Mouse (Mus musculus) liver, embryonic 15.5 days (tissue): Measurements from ENCODE around the gene 1810024B03Rik. TPM values are rescaled to one million over a fixed set of nuclear protein-coding genes. Genes with fewer than 3 reads are reported as not detected.
A peak's percentile ranks its signal among the peaks of the same experiment; 100 is the strongest.

Experiments
- ATAC-seq: fragments of 200-750 bp; cut with Nextera tagmentation; 2 replicates; pipeline ENCODE4 v1.8.0; 2017; ENCODE audit warnings: moderate number of reproducible peaks, mild to moderate bottlenecking, moderate library complexity; ENCODE audit not compliant: insufficient read depth
- H3K27ac ChIP-seq: fragments of 300-500 bp; sonication (generic); replicated peaks from 2 replicates; pipeline ENCODE4 v1.5.1; 2015; ENCODE audit warnings: mild to moderate bottlenecking, inconsistent platforms
- H3K27me3 ChIP-seq: fragments of 300-500 bp; sonication (generic); 2 replicates; pipeline ENCODE4 v1.6.1; 2015; ENCODE audit warnings: mild to moderate bottlenecking, inconsistent platforms
- H3K36me3 ChIP-seq: fragments of 300-500 bp; sonication (generic); replicated peaks from 2 replicates; pipeline ENCODE4 v1.6.1; 2015; ENCODE audit warnings: moderate library complexity, mild to moderate bottlenecking, inconsistent platforms
- H3K4me1 ChIP-seq: fragments of 300-500 bp; sonication (generic); replicated peaks from 2 replicates; pipeline ENCODE4 v1.6.1; 2015; ENCODE audit warnings: inconsistent platforms
- H3K4me2 ChIP-seq: fragments of 300-500 bp; sonication (generic); 2 replicates; pipeline ENCODE4 v1.6.1; 2015; ENCODE audit warnings: moderate library complexity, mild to moderate bottlenecking, inconsistent platforms
- H3K4me3 ChIP-seq: fragments of 300-500 bp; sonication (generic); replicated peaks from 2 replicates; pipeline ENCODE4 v1.5.1; 2015; ENCODE audit warnings: mild to moderate bottlenecking, inconsistent platforms
- H3K9ac ChIP-seq: fragments of 300-500 bp; sonication (generic); 2 replicates; pipeline ENCODE4 v1.6.1; 2015; ENCODE audit warnings: moderate library complexity, mild to moderate bottlenecking, inconsistent platforms
- H3K9me3 ChIP-seq: fragments of 300-500 bp; sonication (generic); replicated peaks from 2 replicates; pipeline ENCODE4 v1.6.1; 2016; ENCODE audit warnings: inconsistent platforms
- WGBS: fragments of 180-500 bp; shearing (Covaris S2); methylation state at CpG from one replicate; pipeline ENCODE4 v1.1.7; 2015; ENCODE audit warnings: mixed read lengths; ENCODE audit not compliant: insufficient replicate concordance; 5-methylcytosine and 5-hydroxymethylcytosine counted together
- polyA plus RNA-seq: library from polyadenylated mRNA; unstranded; fragments of >200 nt; fragmentation: Nextera tagmentation; extraction: Ambion mirVana; gene quantifications from 2 replicates; pipeline ENCODE4 v1.2.1, GENCODE M21; 2015

The 1810024B03Rik gene
- 0.58 and 0.76 TPM in 2 replicates for polyA plus RNA-seq

DNA sequence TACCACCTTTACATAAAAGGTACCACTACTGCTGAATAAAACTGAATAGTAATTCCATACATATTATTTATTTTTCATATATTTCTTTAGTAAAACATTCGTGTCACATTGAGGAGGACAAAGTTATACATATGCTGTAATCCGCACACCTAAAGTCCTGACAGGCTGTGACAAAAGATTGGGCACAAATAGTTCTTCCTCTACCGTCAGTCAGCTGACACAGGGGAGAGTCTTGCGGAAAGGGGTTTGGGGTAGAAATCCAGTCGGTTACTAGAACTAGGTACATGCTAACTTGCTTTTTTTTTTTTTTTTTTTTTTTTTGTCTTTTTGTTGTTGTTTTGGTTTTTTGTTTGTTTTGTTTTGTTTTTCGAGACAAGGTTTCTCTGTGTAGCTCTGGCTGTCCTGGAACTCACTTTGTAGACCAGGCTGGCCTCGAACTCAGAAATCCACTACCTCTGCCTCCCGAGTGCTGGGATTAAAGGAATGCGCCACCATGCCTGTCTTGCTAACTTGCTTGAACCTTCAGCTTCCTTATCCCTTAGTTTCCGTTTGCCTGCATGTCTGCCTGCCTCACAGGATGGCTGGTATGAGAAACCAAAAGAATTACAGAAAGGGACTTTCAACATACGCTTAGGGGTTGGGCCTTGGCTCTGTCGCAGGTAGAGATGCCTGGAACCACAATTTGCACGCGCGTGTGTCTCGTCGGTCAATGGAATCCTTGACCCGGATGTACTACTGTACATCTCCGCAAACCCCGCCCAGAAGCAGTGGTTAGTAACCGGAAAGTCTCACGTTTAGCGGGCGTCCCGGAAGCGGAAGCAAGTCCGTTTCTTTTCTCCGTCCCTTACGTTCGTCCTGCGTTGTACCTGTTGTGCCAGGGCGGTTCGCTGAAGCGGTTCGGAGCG, at the start of gene 1810024B03Rik, which contains the start of gene Snrnp200:
1810024B03Rik (minus strand) TSS at position 734 of the 905 bp plus-strand sequence.
Snrnp200 (plus strand) TSS at position 840 of the 905 bp plus-strand sequence.
- peaks cover 22% of the 10 kb centered on the region for H3K4me1 ChIP-seq
- peak within 1 kb of the TSS; percentile 78 for H3K9ac ChIP-seq
- H3K36me3 ChIP-seq, result peaks cover 25% of the 10 kb centered on the region
- peak within 1 kb of the TSS; percentile 79 for H3K27ac ChIP-seq
- H3K27me3 ChIP-seq, result no peaks in the 10 kb centered on the region
- H3K4me2 ChIP-seq, result peak within 1 kb of the TSS; percentile 76
- 9% methylated on average over 36 of the region's 36 CpGs for WGBS
- peak within 1 kb of the TSS; percentile 88 for H3K4me3 ChIP-seq
- ATAC-seq, result peak; percentile 96
- H3K9me3 ChIP-seq, result no peaks in the 10 kb centered on the region

DNA sequence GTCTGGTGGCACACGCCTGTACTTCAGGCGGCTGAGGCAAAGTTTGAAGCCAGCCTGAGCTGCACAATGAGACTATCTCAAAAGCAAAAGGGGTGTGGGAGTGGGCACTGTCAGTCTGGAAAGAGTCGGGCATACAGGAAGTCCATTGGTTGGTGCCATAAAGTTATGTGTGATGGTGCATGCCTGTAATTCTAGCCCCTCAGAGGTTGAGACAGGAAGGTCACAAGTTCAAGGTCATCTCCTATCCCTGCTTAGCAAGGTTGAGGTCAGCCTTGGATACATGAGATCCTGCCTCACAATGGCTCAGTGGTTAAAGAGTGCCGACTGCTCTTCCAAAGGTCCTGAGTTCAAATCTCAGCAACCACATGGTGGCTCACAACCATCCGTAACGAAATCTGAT, 47.2 kb upstream of the 1810024B03Rik start:
- H3K4me3 ChIP-seq, result no peak overlapping the region
- 78% methylated on average over 6 of the region's 6 CpGs for WGBS
- no peaks in the 10 kb centered on the region for H3K27me3 ChIP-seq
- H3K27ac ChIP-seq, result no peak overlapping the region
- peaks cover 17% of the 10 kb centered on the region for H3K4me1 ChIP-seq
- no peaks in the 10 kb centered on the region for H3K9me3 ChIP-seq
- H3K36me3 ChIP-seq, result peaks cover 44% of the 10 kb centered on the region
- no peak for ATAC-seq
- no peak overlapping the region for H3K9ac ChIP-seq
- no peak overlapping the region for H3K4me2 ChIP-seq

DNA sequence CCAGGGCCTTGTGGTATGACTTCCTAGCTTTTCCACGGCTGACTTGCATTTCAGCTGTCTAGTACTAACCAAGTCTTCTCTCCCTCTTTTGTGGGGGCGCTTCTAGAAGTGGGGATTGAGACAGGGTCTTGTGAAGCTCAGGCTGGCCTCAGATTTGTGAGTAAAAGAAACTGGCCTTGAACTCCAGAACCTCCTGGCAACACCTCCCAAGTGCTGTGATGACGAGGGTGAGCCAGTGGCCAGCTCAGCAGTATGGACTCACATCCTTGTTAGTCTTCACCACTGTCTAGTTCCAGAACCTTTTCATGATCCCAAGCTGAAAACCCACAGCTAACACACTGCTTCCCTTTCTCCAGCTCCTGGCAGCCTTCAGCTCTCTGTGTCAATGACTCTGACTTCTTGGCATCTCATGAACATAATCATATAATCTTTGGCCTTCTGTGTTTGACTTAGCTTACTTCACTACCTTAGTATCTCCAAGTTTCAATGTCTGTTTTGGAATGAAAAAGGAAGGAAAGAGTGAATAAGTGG, 46.6 kb upstream of the 1810024B03Rik start:
- Histone ChIP-seq H3K4me1 (peaks cover 23% of the 10 kb centered on the region), H3K9me3 (no peaks in the 10 kb centered on the region), H3K27ac (no peak overlapping the region), H3K9ac (no peak overlapping the region), H3K4me3 (no peak overlapping the region), H3K4me2 (no peak overlapping the region), H3K36me3 (peaks cover 40% of the 10 kb centered on the region), H3K27me3 (no peaks in the 10 kb centered on the region)
- no peak for ATAC-seq
- 67% methylated on average over 3 of the region's 3 CpGs for WGBS

DNA sequence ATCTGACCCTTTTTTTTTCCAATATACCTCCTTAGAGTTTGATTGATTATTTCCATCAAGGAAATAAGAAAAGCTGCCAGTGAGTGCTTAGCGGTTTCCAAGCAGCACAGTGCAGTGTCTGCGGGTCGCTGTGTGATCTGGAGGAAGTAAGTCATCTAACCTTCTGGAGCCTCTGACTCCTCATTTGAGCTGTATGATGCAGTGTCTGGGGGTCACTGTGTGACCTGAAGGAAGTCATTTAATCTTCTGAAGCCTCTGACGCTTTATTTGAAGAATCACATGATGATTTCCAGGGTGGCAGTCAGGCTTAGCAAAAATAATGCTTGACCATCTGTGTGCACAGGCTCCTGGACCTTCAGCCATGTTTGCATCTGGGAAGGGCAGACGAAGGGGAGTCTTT, 44.7 kb upstream of the 1810024B03Rik start:
- Histone ChIP-seq H3K36me3 (peaks cover 22% of the 10 kb centered on the region), H3K9me3 (no peaks in the 10 kb centered on the region), H3K4me3 (no peak overlapping the region), H3K9ac (no peak overlapping the region), H3K27me3 (no peaks in the 10 kb centered on the region), H3K4me1 (peaks cover 37% of the 10 kb centered on the region), H3K4me2 (no peak overlapping the region), H3K27ac (no peak overlapping the region)
- WGBS, result 72% methylated on average over 5 of the region's 5 CpGs
- no peak for ATAC-seq

DNA sequence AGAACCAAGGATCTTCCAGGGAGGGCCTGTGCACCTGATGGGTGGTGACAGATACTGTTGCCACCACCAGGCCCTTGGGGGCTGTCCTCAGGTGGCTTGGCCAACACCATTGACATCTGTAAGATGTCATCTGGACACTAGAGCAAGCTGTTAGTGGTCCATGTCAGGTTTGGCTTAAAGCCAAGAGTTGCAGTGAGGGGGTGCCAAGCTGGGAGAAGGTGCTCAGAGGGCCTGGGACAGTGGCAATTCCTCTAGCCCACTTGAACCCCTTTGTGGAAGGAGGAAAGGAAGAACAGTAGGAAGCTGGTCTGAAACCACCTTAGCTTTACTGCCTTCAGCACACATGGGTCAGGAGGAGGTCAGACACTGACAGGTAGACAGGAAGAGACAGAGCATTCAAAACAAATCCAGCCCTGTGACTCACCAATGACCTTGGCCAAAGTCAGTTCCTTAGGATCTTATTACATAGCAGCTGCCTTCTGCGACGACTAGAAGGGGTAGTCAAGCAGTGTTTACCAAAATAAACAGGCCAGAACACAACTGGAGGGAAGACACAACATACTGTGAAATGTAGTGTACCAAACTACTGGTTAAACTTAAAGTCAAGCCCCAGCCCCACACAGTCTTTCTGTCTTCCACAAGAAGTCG, 43.9 kb upstream of the 1810024B03Rik start:
- Histone ChIP-seq H3K27me3 (no peaks in the 10 kb centered on the region), H3K4me3 (no peak overlapping the region), H3K36me3 (peaks cover 14% of the 10 kb centered on the region), H3K4me1 (peaks cover 37% of the 10 kb centered on the region), H3K4me2 (no peak overlapping the region), H3K27ac (no peak overlapping the region), H3K9ac (no peak overlapping the region), H3K9me3 (no peaks in the 10 kb centered on the region)
- ATAC-seq, result no peak
- WGBS, result 74% methylated on average over 3 of the region's 3 CpGs

DNA sequence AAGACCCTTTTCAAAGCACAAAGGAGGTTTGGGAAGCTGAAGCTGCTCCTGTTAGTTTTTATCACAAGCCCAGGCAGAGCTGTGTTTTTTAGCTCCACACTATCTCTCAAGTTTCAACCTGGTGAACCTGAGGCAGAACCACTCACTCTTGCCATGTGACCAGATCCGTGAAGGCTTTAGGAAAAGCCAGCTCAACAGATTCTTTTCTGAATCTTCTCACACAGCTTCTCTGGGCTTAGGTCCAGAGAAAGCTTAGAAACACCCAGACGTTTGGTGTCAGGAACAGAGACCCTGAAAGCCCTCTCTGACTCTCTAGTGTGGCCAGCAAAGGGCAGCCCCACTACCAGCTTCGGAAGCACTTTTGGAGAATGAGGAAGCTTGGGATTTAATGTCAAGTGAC, 43.4 kb upstream of the 1810024B03Rik start:
- Histone ChIP-seq H3K4me3 (no peak overlapping the region), H3K27ac (no peak overlapping the region), H3K4me2 (no peak overlapping the region), H3K9ac (no peak overlapping the region), H3K27me3 (no peaks in the 10 kb centered on the region), H3K4me1 (peaks cover 43% of the 10 kb centered on the region), H3K36me3 (peaks cover 9% of the 10 kb centered on the region), H3K9me3 (no peaks in the 10 kb centered on the region)
- 70% methylated on average over 3 of the region's 3 CpGs for WGBS
- no peak for ATAC-seq

DNA sequence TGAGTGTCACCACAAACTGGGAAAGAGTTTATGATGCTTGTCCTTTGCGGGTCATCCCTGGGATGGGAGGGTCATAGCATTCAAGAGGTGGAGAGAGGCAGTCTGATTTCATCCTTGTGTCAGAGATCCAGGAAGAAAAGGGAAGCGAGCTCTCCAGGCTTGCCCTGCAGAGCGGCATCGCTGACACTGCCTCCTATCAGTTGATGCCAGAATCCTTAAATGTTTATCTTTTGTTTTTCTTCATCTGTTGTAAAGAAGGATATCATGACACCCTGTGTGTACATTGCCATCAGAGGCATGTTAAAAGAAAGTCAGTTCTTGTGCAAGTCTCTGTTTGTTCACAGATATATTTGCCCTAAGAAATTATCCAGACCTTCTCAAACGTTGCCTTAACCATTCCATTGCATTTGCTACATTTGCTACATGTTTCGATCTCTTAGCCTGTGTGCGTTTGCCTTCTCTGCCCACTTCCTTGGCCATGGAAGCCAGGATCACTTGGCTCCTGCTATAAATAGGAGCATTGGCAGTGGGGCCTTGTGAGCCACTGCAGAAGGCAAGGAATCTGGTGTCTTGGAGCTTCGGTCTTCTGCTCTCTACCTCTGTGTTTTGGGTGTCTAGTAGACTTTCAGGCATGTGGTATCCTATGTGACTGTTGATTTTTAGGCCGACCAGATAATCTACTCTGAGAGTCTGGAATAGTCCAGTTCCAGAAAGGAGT, 42.4 kb upstream of the 1810024B03Rik start:
- no peak for ATAC-seq
- no peaks in the 10 kb centered on the region for H3K27me3 ChIP-seq
- H3K36me3 ChIP-seq, result peaks cover 16% of the 10 kb centered on the region
- H3K27ac ChIP-seq, result peak overlapping the region; percentile 38; the same call in 1 of the 2 replicates
- H3K4me3 ChIP-seq, result 0 out of 2 replicates have a peak overlapping the region, but pooled peaks have one; percentile 2
- H3K4me1 ChIP-seq, result peaks cover 52% of the 10 kb centered on the region
- no peaks in the 10 kb centered on the region for H3K9me3 ChIP-seq
- no peak overlapping the region for H3K9ac ChIP-seq
- WGBS, result 67% methylated on average over 9 of the region's 9 CpGs
- H3K4me2 ChIP-seq, result peak overlapping the region; percentile 95

DNA sequence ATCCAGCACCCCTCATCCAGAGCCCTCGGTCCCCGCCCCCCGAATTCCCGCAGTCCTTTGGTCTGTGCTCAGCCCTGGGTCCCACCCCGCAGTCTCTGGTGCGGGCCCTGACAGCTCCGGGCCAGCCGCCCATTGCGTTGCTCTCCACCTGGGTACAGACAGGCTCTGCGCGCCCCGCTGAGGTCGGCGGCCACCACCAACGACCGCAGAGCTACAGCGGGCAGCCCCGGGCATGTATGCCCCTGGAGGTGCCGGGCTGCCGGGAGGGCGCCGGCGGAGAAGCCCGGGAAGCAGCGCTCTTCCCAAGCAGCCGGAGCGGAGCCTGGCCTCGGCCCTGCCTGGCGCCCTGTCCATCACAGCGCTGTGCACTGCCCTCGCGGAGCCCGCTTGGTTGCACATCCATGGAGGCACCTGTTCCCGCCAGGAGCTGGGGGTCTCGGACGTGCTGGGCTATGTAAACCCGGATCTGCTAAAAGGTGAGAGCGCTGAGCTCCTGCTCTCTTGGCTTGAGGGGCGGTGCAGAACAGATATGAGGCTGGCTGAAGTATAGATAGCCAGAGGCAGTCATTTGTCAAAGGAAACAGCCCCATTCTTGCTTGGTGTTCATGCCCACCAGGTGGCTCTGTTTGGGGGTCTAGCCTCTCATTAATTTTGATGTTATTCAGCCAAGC, 40.4 kb upstream of the 1810024B03Rik start:
- H3K4me1 ChIP-seq, result peaks cover 52% of the 10 kb centered on the region
- ATAC-seq, result peak; percentile 47
- H3K36me3 ChIP-seq, result peaks cover 35% of the 10 kb centered on the region
- H3K4me3 ChIP-seq, result peak overlapping the region; percentile 95
- H3K27me3 ChIP-seq, result no peaks in the 10 kb centered on the region
- under 1% methylated on average over 39 of the region's 39 CpGs for WGBS
- peak overlapping the region; percentile 89 for H3K27ac ChIP-seq
- H3K9me3 ChIP-seq, result no peaks in the 10 kb centered on the region
- peak overlapping the region; percentile 95 for H3K9ac ChIP-seq
- peak overlapping the region; percentile 95 for H3K4me2 ChIP-seq

DNA sequence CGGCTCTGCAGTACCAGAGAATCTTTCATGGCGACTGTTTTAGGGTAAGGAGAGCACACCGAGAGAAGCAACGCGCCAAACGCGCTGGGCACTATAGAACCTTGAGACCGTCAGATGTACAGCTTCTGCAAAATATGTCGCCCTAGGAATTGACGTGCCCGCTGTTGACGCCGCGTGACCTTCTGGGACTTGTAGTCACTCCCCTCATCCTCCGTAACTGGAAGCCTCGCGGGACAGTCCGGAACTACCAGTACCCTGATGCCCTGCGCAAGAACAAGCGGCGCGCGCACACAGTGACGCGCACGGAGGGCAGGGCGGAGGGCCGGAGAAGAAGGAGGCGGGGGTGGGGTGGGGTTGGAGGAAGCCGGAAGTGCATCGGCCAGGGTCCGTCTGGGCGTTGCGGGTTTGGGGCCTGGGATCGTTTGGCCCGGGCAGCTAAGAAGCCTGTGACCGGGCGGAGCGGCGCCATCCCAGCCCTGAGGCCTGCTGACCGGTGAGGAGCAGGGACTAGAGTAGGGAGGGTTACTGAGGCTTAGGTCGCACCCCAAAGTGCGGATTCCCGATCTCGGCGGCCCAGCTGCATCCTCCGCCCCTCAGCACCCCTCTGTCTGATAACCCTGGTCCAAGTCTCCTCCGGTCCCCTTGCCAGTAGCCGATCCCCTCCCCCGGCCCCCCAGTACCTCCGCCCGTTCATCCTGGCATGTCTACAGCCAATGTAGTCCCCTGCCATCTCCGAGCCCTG, 39.7 kb upstream of the 1810024B03Rik start, which contains the start of the genes Ciao1 and Tmem127:
Ciao1 (minus strand) TSS at position 225 of the 742 bp plus-strand sequence.
Tmem127 (plus strand) TSS at position 317 of the 742 bp plus-strand sequence.
- peak within 1 kb of the TSS; percentile 95 for H3K9ac ChIP-seq
- peak; percentile 99 for ATAC-seq
- H3K36me3 ChIP-seq, result peaks cover 37% of the 10 kb centered on the region
- H3K9me3 ChIP-seq, result no peaks in the 10 kb centered on the region
- H3K4me2 ChIP-seq, result peak within 1 kb of the TSS; percentile 95
- H3K27ac ChIP-seq, result peak within 1 kb of the TSS; percentile 89
- H3K27me3 ChIP-seq, result no peaks in the 10 kb centered on the region
- WGBS, result under 1% methylated on average over 52 of the region's 53 CpGs
- H3K4me3 ChIP-seq, result peak within 1 kb of the TSS; percentile 95
- H3K4me1 ChIP-seq, result peaks cover 52% of the 10 kb centered on the region
